Mouse (Mus musculus): ENCODE measurements around the gene Ergic3. TPM values are rescaled to one million over a fixed set of nuclear protein-coding genes. Genes with fewer than 3 reads are reported as not detected.

Gene Ergic3
- polyA plus RNA-seq, 1 experiment from 2014 or later, result 170 TPM

DNA sequence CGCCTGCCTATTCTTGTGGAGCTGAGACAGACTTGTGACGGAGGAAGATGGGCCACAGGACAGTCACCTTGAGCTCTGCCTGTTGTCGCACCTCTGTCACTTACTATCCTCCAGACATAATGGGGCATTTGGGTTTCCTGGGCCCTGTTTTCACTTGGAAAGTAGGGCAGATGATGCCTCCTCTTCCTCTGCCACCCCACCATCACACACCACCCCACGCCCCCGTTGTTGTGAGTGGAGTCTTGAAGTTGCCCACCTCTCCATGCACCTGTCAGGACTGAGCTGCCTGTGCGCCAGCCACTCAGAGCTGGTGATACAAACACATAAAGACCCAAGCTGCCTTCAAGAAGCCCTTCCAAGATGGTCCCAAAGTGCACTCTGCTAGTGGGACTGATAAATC, 20.7 kb upstream of the Ergic3 start:
- Histone ChIP-seq H3K9me3 (replicated peaks; ENCODE audit: control insufficient read depth, low read length) (no peaks in the 10 kb centered on the region), H3K4me1 (ENCODE audit: control insufficient read depth, insufficient read depth, low read length) (peaks cover 9% of the 10 kb centered on the region), H3K4me2 (no peak overlapping the region), H3K36me3 (ENCODE audit: control insufficient read depth, insufficient read depth, low read length) (peaks cover 52% of the 10 kb centered on the region), H3K4me3 (ENCODE audit: low read depth, low read length) (no peak overlapping the region), H3K27ac (ENCODE audit: low read depth, low read length) (no peak overlapping the region), H3K27me3 (ENCODE audit: control insufficient read depth, insufficient read depth, low read length) (no peaks in the 10 kb centered on the region), H3K9ac (ENCODE audit: low read depth, low read length) (no peak overlapping the region)
- 96% methylated on average over 6 of the region's 6 CpGs for WGBS (ENCODE audit: insufficient replicate concordance)
- no peak for ATAC-seq (replicated peaks; ENCODE audit: insufficient number of reproducible peaks, low FRiP score, low TSS enrichment)

GRCm38 (mm10) chr2:155989085-155989484, 18.8 kb upstream of the Ergic3 start:
- H3K9me3 ChIP-seq (replicated peaks; ENCODE audit: control insufficient read depth, low read length), result no peaks in the 10 kb centered on the region
- H3K27ac ChIP-seq (ENCODE audit: low read depth, low read length), result peak overlapping the region; percentile 11
- peaks cover 9% of the 10 kb centered on the region for H3K4me1 ChIP-seq (ENCODE audit: control insufficient read depth, insufficient read depth, low read length)
- 37% methylated on average over 4 of the region's 4 CpGs for WGBS (ENCODE audit: insufficient replicate concordance)
- H3K9ac ChIP-seq (ENCODE audit: low read depth, low read length), result peak overlapping the region; percentile 43; the same call in 1 of the 2 replicates
- H3K4me3 ChIP-seq (ENCODE audit: low read depth, low read length), result no peak overlapping the region
- H3K36me3 ChIP-seq (ENCODE audit: control insufficient read depth, insufficient read depth, low read length), result peaks cover 51% of the 10 kb centered on the region
- ATAC-seq (replicated peaks; ENCODE audit: insufficient number of reproducible peaks, low FRiP score, low TSS enrichment), result peak; percentile 72; the same call in 1 of the 2 replicates
- H3K27me3 ChIP-seq (ENCODE audit: control insufficient read depth, insufficient read depth, low read length), result no peaks in the 10 kb centered on the region
- H3K4me2 ChIP-seq, result peak overlapping the region; percentile 25

- 70% methylated on average over 10 of the region's 10 CpGs for whole genome bisulfite sequencing (ENCODE audit: insufficient replicate concordance)
- H3K4me3 ChIP-seq (ENCODE audit: low read depth, low read length), result no peak overlapping the region
- H3K27ac ChIP-seq (ENCODE audit: low read depth, low read length), result no peak overlapping the region
- peaks cover 44% of the 10 kb centered on the region for H3K36me3 ChIP-seq (ENCODE audit: control insufficient read depth, insufficient read depth, low read length)
- no peaks in the 10 kb centered on the region for H3K27me3 ChIP-seq (ENCODE audit: control insufficient read depth, insufficient read depth, low read length)
- no peak overlapping the region for H3K9ac ChIP-seq (ENCODE audit: low read depth, low read length)
- H3K4me2 ChIP-seq, result no peak overlapping the region
- peaks cover 9% of the 10 kb centered on the region for H3K4me1 ChIP-seq (ENCODE audit: control insufficient read depth, insufficient read depth, low read length)
- H3K9me3 ChIP-seq (replicated peaks; ENCODE audit: control insufficient read depth, low read length), result no peaks in the 10 kb centered on the region
- ATAC-seq (replicated peaks; ENCODE audit: insufficient number of reproducible peaks, low FRiP score, low TSS enrichment), result no peak
These were observed 16.7 kb upstream of the Ergic3 start for GRCm38 (mm10) chr2:155991151-155991550.

- no peaks in the 10 kb centered on the region for H3K9me3 ChIP-seq (replicated peaks; ENCODE audit: control insufficient read depth, low read length)
- peaks cover 47% of the 10 kb centered on the region for H3K36me3 ChIP-seq (ENCODE audit: control insufficient read depth, insufficient read depth, low read length)
- peaks cover 9% of the 10 kb centered on the region for H3K4me1 ChIP-seq (ENCODE audit: control insufficient read depth, insufficient read depth, low read length)
- H3K4me2 ChIP-seq, result peak overlapping the region; percentile 39
- H3K27me3 ChIP-seq (ENCODE audit: control insufficient read depth, insufficient read depth, low read length), result no peaks in the 10 kb centered on the region
- ATAC-seq (replicated peaks; ENCODE audit: insufficient number of reproducible peaks, low FRiP score, low TSS enrichment), result no peak
- H3K27ac ChIP-seq (ENCODE audit: low read depth, low read length), result no peak overlapping the region
- no peak overlapping the region; the same call in 1 of the 2 replicates for H3K4me3 ChIP-seq (ENCODE audit: low read depth, low read length)
- WGBS (ENCODE audit: insufficient replicate concordance), result 78% methylated on average over 14 of the region's 14 CpGs
- peak overlapping the region; percentile 54; the same call in 1 of the 2 replicates for H3K9ac ChIP-seq (ENCODE audit: low read depth, low read length)
These were observed 16.0 kb upstream of the Ergic3 start for GRCm38 (mm10) chr2:155991863-155992321.

DNA sequence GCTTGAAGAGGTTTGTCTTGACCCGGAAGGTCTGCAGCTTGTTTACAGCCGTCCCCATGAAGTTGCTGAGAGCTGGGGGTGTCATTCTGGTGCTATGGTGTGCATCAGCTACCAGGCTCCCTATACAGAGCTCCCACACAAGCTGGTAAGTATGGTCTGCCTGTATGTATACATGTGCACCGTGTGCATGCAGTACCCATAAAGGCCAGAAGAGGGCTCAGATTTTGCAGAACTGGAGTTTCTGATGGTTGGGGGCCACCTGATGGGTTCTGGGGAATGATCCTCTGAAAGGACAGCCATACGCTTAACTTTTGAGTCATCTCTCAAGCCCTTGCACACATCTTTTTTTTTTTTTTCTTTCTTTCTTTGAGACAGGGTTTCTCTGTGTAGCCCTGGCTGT, 2.5 kb upstream of the Ergic3 start:
- Histone ChIP-seq H3K9ac (ENCODE audit: low read depth, low read length) (no peak overlapping the region), H3K4me3 (ENCODE audit: low read depth, low read length) (no peak overlapping the region), H3K36me3 (ENCODE audit: control insufficient read depth, insufficient read depth, low read length) (peaks cover 5% of the 10 kb centered on the region; the same call in 1 of the 2 replicates), H3K4me1 (ENCODE audit: control insufficient read depth, insufficient read depth, low read length) (peaks cover 7% of the 10 kb centered on the region), H3K27ac (ENCODE audit: low read depth, low read length) (no peak overlapping the region), H3K9me3 (replicated peaks; ENCODE audit: control insufficient read depth, low read length) (peaks cover 2% of the 10 kb centered on the region; the same call in 1 of the 2 replicates), H3K4me2 (no peak overlapping the region), H3K27me3 (ENCODE audit: control insufficient read depth, insufficient read depth, low read length) (no peaks in the 10 kb centered on the region)
- WGBS (ENCODE audit: insufficient replicate concordance), result 88% methylated on average over 4 of the region's 4 CpGs
- no peak for ATAC-seq (replicated peaks; ENCODE audit: insufficient number of reproducible peaks, low FRiP score, low TSS enrichment)

- no peak for ATAC-seq (replicated peaks; ENCODE audit: insufficient number of reproducible peaks, low FRiP score, low TSS enrichment)
- Histone ChIP-seq H3K9ac (ENCODE audit: low read depth, low read length) (no peak overlapping the region), H3K27me3 (ENCODE audit: control insufficient read depth, insufficient read depth, low read length) (no peaks in the 10 kb centered on the region), H3K9me3 (replicated peaks; ENCODE audit: control insufficient read depth, low read length) (no peaks in the 10 kb centered on the region), H3K27ac (ENCODE audit: low read depth, low read length) (no peak overlapping the region), H3K4me3 (ENCODE audit: low read depth, low read length) (no peak overlapping the region), H3K4me1 (ENCODE audit: control insufficient read depth, insufficient read depth, low read length) (no peaks in the 10 kb centered on the region), H3K4me2 (no peak overlapping the region), H3K36me3 (ENCODE audit: control insufficient read depth, insufficient read depth, low read length) (peaks cover 42% of the 10 kb centered on the region)
- WGBS (ENCODE audit: insufficient replicate concordance), result 94% methylated on average over 3 of the region's 3 CpGs
These were observed 10.3 kb downstream of the Ergic3 start for GRCm38 (mm10) chr2:156018106-156018505.

DNA sequence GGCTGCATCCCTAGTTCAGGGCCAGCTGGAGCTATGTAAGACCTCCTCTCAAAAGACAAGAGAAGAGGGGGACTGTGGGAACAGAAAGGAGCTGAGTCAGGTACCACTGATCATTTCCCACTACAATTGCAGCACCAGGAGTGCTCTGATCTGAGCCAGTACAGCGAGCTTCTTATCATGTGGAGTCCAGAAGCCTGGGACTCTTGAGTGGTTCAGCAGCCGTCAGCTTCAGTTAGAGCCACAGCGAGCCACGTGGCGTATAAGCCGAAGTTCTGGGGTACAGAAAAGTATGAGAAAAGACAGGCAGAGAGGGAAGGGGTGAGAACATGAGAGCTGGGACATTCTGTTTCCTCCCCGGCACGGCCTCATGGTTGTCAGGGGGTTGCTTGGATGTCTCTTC, 13.4 kb downstream of the Ergic3 start:
- Histone ChIP-seq H3K4me2 (no peak overlapping the region), H3K36me3 (ENCODE audit: control insufficient read depth, insufficient read depth, low read length) (peaks cover 21% of the 10 kb centered on the region), H3K4me3 (ENCODE audit: low read depth, low read length) (no peak overlapping the region), H3K4me1 (ENCODE audit: control insufficient read depth, insufficient read depth, low read length) (no peaks in the 10 kb centered on the region), H3K27ac (ENCODE audit: low read depth, low read length) (no peak overlapping the region), H3K9ac (ENCODE audit: low read depth, low read length) (no peak overlapping the region), H3K9me3 (replicated peaks; ENCODE audit: control insufficient read depth, low read length) (no peaks in the 10 kb centered on the region), H3K27me3 (ENCODE audit: control insufficient read depth, insufficient read depth, low read length) (no peaks in the 10 kb centered on the region)
- ATAC-seq (replicated peaks; ENCODE audit: insufficient number of reproducible peaks, low FRiP score, low TSS enrichment), result no peak
- 62% methylated on average over 8 of the region's 8 CpGs for WGBS (ENCODE audit: insufficient replicate concordance)

GRCm38 (mm10) chr2:156021765-156022164, 13.9 kb downstream of the Ergic3 start:
- 93% methylated on average over 2 of the region's 2 CpGs for WGBS (ENCODE audit: insufficient replicate concordance)
- no peak for ATAC-seq (replicated peaks; ENCODE audit: insufficient number of reproducible peaks, low FRiP score, low TSS enrichment)
- no peak overlapping the region for H3K4me3 ChIP-seq (ENCODE audit: low read depth, low read length)
- H3K9ac ChIP-seq (ENCODE audit: low read depth, low read length), result no peak overlapping the region
- no peak overlapping the region for H3K4me2 ChIP-seq
- no peak overlapping the region for H3K27ac ChIP-seq (ENCODE audit: low read depth, low read length)
- H3K4me1 ChIP-seq (ENCODE audit: control insufficient read depth, insufficient read depth, low read length), result no peaks in the 10 kb centered on the region
- H3K27me3 ChIP-seq (ENCODE audit: control insufficient read depth, insufficient read depth, low read length), result no peaks in the 10 kb centered on the region
- H3K36me3 ChIP-seq (ENCODE audit: control insufficient read depth, insufficient read depth, low read length), result peaks cover 16% of the 10 kb centered on the region
- H3K9me3 ChIP-seq (replicated peaks; ENCODE audit: control insufficient read depth, low read length), result no peaks in the 10 kb centered on the region

GRCm38 (mm10) chr2:156025482-156025881, 17.6 kb downstream of the Ergic3 start:
- no peak overlapping the region for H3K4me3 ChIP-seq (ENCODE audit: low read depth, low read length)
- no peaks in the 10 kb centered on the region for H3K36me3 ChIP-seq (ENCODE audit: control insufficient read depth, insufficient read depth, low read length)
- H3K4me2 ChIP-seq, result no peak overlapping the region
- H3K27ac ChIP-seq (ENCODE audit: low read depth, low read length), result no peak overlapping the region
- no peak for ATAC-seq (replicated peaks; ENCODE audit: insufficient number of reproducible peaks, low FRiP score, low TSS enrichment)
- H3K4me1 ChIP-seq (ENCODE audit: control insufficient read depth, insufficient read depth, low read length), result no peaks in the 10 kb centered on the region
- H3K9me3 ChIP-seq (replicated peaks; ENCODE audit: control insufficient read depth, low read length), result no peaks in the 10 kb centered on the region
- H3K9ac ChIP-seq (ENCODE audit: low read depth, low read length), result no peak overlapping the region
- H3K27me3 ChIP-seq (ENCODE audit: control insufficient read depth, insufficient read depth, low read length), result no peaks in the 10 kb centered on the region

All from heart, embryonic 11.5 days (tissue).